Comparison of ENCODE assay signal across 29 mouse cellular contexts in the genomic region with DNA sequence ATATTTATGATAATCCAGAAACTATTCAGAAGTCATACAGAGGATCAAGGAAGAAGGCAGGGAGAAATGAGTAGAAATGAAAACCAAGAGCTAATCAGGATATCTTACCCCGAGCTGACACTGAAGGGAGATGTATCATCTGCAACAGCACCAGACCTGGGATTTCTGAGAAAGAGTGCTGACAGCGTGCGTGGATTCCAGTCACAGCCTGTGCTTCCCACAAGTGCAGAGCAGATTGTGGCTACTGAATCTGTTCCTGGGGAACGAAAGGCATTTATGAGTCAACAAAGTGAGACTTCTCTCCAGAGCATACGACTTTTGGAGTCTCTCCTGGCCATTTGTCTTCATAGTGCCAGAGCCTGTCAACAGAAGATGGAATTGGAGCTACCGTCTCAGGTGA. TPM values are rescaled to one million over a fixed set of nuclear protein-coding genes. Genes with fewer than 3 reads are reported as not detected.
A peak's percentile ranks its signal among the peaks of the same experiment; 100 is the strongest.
DNase-seq lines count a peak whose midpoint lies in the region; TF ChIP-seq lines count a peak whose summit lies in the region.
"Had no signal": no experiment of that assay in that cellular context is flagged by ENCODE, and none has a peak within 500 bp of the region (broad histone marks: within the 10 kb centered on the region; RNA-seq: fewer than 3 reads in every experiment).

No protein-coding gene starts in this region.

- H3K27ac ChIP-seq in layer of hippocampus, adult 2 months, result peak overlapping the region; percentile 50
- H3K27ac ChIP-seq in macrophage, result peak overlapping the region; percentile 78
- H3K27ac ChIP-seq: embryonic facial prominence, embryonic 12.5 days; heart, embryonic 10.5 days; heart, embryonic 15.5 days; hindbrain, embryonic 12.5 days; hindbrain, postnatal 0 days; intestine, embryonic 15.5 days; limb, embryonic 13.5 days; midbrain, embryonic 13.5 days; stomach, embryonic 15.5 days had no signal

- H3K36me3 ChIP-seq in macrophage (ENCODE audit: inconsistent target), result peaks cover 58% of the 10 kb centered on the region
- H3K36me3 ChIP-seq: embryonic facial prominence, embryonic 12.5 days; intestine, embryonic 15.5 days; stomach, embryonic 15.5 days had no signal

- DNase-seq in layer of hippocampus, adult 2 months (ENCODE audit: low spot score in 2 of 2), result no peak
- no peak for DNase-seq in layer of hippocampus, postnatal 14 days (ENCODE audit: low spot score in 2 of 2)
- DNase-seq in right cerebral cortex, adult 18-20 months, result peak; percentile 30
- DNase-seq in right cerebral cortex, postnatal 14 days, result no peak
- no peak for DNase-seq in adrenal gland, postnatal 4 days (ENCODE audit: low spot score in 2 of 2)
- no peak for DNase-seq in kidney, postnatal 10 days
- DNase-seq: adrenal gland, adult 2 months; adrenal gland, postnatal 36 days; cerebellum, adult 11 months; cerebellum, adult 9-10 months; gastrocnemius, postnatal 25 days; heart, adult 11 months; heart, postnatal 36 days; kidney, adult 2 months; kidney, postnatal 4 days; lung, postnatal 36 days; right cerebral cortex, postnatal 25 days; thymus, postnatal 14 days had no signal

- no peak for TF ChIP-seq CTCF in layer of hippocampus, adult 2 months (conservative IDR thresholded peaks at IDR 0.05)

- 96% methylated on average over 6 of the region's 6 CpGs for WGBS in macrophage (ENCODE audit: missing documents)

- peaks cover 96% of the 10 kb centered on the region for H3K79me2 ChIP-seq in macrophage (ENCODE audit: inconsistent target)

- no peak overlapping the region for H3K4me3 ChIP-seq in layer of hippocampus, adult 2 months
- no peak overlapping the region for H3K4me3 ChIP-seq in macrophage (ENCODE audit: inconsistent target)
- H3K4me3 ChIP-seq: embryonic facial prominence, embryonic 12.5 days; forebrain, embryonic 12.5 days; heart, embryonic 10.5 days; heart, embryonic 15.5 days; hindbrain, embryonic 12.5 days; intestine, embryonic 15.5 days; limb, embryonic 13.5 days; midbrain, embryonic 13.5 days; stomach, embryonic 15.5 days had no signal

RNA-seq across cellular contexts. Expression of a gene that starts 47.8 kb away (rescaled TPM):
- 100 to 1,000 TPM in 1 of 2 experiments, 10 to 100 TPM in 1; 96.3 to 107 TPM for total RNA-seq in layer of hippocampus, adult 2 months (2021)
- total RNA-seq in layer of hippocampus, postnatal 14 days (2021), result 10 to 100 TPM; 60.7 to 67.4 TPM
- 1,000 to 10,000 TPM in 11 of 26 experiments, 100 to 1,000 TPM in 15; 472 to 1,464 (median 677) TPM for total RNA-seq in macrophage (2018; cell fraction: chromatin; rRNA removed)
- total RNA-seq in macrophage (2018; cell fraction: cytosol; rRNA removed), result 100 to 1,000 TPM in 11 of 26 experiments, 10 to 100 TPM in 15; 45.6 to 148 (median 84.8) TPM
- 100 to 1,000 TPM; 185 to 692 (median 358) TPM for total RNA-seq in macrophage (2018; cell fraction: nucleus; rRNA removed)
- polyA plus RNA-seq in macrophage (2018), result 43.1 to 56.6 TPM (median 48.0 TPM) in 3 replicates
- total RNA-seq in adrenal gland, postnatal 4 days (2021), result 10 to 100 TPM; 35.4 to 35.8 TPM
